Mouse (Mus musculus): ENCODE results near the gene Pgbd5. TPM values are rescaled to one million over a fixed set of nuclear protein-coding genes. Genes with fewer than 3 reads are reported as not detected.

Gene Pgbd5
- polyA plus RNA-seq, 1 experiment = 184 TPM

DNA sequence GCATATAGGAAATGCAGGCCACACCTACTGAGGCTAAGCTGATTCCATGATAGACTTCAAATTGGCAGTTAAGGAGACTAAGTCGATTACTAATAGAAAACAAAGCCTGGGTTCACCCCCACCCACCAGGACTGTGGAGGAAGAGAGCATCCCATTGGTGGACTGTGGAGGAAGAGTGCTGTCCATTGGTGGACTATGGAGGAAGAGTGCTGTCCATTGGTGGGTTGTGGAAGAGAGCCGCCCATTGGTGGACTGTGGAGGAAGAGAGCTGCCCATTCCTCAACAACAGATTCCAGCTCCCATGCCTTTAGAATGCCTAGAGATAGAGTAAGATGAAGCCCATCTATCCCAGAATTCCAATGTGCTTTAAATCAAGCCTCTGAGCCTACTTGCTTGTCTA is 42.9 kb downstream of the Pgbd5 start:
- no peak for TF ChIP-seq CTCF (IDR thresholded peaks at IDR 0.05; ENCODE audit: extremely low read depth, insufficient read depth, low read length)
- TF ChIP-seq POLR2A (IDR thresholded peaks at IDR 0.05; ENCODE audit: extremely low read depth, insufficient read depth, low read length) = no peak
- Histone ChIP-seq H3K4me1 (ENCODE audit: control insufficient read depth, insufficient read depth, low read length) (peaks cover 27% of the 10 kb centered on the region), H3K27ac (ENCODE audit: insufficient read depth, low read length) (no peak overlapping the region), H3K4me3 (ENCODE audit: insufficient read depth, low read length) (no peak overlapping the region)

DNA sequence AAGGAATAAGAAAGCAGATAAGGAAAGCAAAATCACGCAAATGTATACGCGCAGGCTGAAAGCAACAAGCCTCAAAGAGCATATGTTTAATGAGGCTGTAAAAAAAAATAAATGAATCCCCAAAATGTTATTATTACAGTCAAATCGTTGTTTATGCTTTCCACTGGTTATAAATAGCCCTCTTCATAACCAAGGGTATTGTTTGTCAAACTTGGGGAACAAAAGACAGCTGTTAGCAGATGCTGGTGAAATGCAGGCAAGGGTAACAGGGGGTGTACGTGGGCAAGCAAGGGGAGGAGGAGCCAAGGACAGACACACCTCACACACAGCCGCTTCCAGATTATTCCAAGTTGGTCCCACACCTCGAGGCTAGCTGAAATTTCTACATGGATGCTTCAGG is 44.1 kb downstream of the Pgbd5 start:
- TF ChIP-seq POLR2A (IDR thresholded peaks at IDR 0.05; ENCODE audit: extremely low read depth, insufficient read depth, low read length) = no peak
- TF ChIP-seq CTCF (IDR thresholded peaks at IDR 0.05; ENCODE audit: extremely low read depth, insufficient read depth, low read length) = no peak

DNA sequence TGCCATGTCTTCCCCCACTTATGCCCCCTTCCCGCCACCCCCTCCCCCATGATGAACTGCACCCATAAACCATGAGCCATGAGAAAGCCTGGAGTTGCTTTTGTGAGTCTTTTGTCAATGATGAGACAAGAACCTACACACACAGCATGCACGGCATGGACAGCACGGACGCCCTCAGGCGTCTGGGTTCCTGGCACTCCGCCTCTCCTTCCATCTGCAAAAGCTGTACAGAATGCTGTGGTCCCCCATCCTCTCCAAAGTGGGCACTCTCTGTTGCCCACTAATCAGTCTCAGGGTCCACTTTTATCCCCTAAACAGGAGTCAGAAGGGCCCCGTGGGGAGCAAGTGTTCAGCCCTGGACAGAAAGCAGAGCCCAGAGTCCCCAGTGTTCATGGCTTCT is 44.5 kb downstream of the Pgbd5 start:
- no peak overlapping the region for H3K27ac ChIP-seq (ENCODE audit: insufficient read depth, low read length)
- TF ChIP-seq POLR2A (IDR thresholded peaks at IDR 0.05; ENCODE audit: extremely low read depth, insufficient read depth, low read length) (no peak), CTCF (IDR thresholded peaks at IDR 0.05; ENCODE audit: extremely low read depth, insufficient read depth, low read length) (no peak)
- H3K4me3 ChIP-seq (ENCODE audit: insufficient read depth, low read length) = no peak overlapping the region
- peaks cover 33% of the 10 kb centered on the region for H3K4me1 ChIP-seq (ENCODE audit: control insufficient read depth, insufficient read depth, low read length)

More for the DNA sequence above, 44.1 kb downstream of the Pgbd5 start:
- no peak overlapping the region for H3K4me3 ChIP-seq (ENCODE audit: insufficient read depth, low read length)
- peaks cover 31% of the 10 kb centered on the region for H3K4me1 ChIP-seq (ENCODE audit: control insufficient read depth, insufficient read depth, low read length)
- 0 out of 2 replicates have a peak overlapping the region, but pooled peaks have one; percentile 44 for H3K27ac ChIP-seq (ENCODE audit: insufficient read depth, low read length)

DNA sequence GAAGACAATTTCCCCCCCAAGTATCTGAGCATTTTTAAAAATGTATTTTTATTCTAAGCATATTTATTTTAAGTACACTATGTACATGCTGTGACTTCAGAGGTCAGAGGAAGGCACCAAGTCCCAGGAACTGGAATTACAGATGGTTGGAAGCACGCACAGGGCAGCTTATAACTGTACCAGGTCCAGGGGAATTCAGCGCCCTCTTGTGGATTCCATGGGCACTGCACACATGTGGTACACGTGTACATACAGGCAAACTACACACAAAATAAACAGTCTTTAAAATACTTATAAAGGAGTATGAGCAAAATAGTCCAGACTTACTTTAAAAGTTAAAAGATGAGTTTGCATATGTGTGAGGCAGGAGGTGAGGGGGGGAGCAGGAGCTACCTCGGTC is 45.5 kb downstream of the Pgbd5 start:
- TF ChIP-seq CTCF (IDR thresholded peaks at IDR 0.05; ENCODE audit: extremely low read depth, insufficient read depth, low read length) (peak; percentile 41), POLR2A (IDR thresholded peaks at IDR 0.05; ENCODE audit: extremely low read depth, insufficient read depth, low read length) (no peak)
- Histone ChIP-seq H3K27ac (ENCODE audit: insufficient read depth, low read length) (no peak overlapping the region), H3K4me3 (ENCODE audit: insufficient read depth, low read length) (no peak overlapping the region), H3K4me1 (ENCODE audit: control insufficient read depth, insufficient read depth, low read length) (peaks cover 31% of the 10 kb centered on the region)

DNA sequence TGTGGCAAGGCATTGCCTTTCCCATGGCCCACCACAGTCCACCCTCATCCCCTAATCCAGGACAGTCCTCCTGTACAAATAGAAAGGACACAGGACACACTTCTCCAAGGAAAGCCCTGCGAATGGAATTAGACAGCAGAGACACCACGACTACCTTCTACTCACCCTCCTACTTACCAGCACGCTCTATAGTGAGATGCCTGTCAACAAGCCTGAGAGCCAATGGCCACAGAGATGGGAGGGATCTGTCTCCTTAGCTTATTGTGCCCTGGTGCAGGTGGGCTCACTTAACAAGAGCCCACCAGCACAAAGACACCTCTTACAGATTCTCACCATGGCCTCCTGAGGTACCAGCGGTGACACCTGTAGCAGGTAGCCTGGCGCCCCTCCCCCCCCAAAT is 46.4 kb downstream of the Pgbd5 start:
- peak overlapping the region; percentile 4 for H3K27ac ChIP-seq (ENCODE audit: insufficient read depth, low read length)
- H3K4me3 ChIP-seq (ENCODE audit: insufficient read depth, low read length) = no peak overlapping the region
- TF ChIP-seq POLR2A (IDR thresholded peaks at IDR 0.05; ENCODE audit: extremely low read depth, insufficient read depth, low read length) (no peak), CTCF (IDR thresholded peaks at IDR 0.05; ENCODE audit: extremely low read depth, insufficient read depth, low read length) (no peak)
- peaks cover 32% of the 10 kb centered on the region for H3K4me1 ChIP-seq (ENCODE audit: control insufficient read depth, insufficient read depth, low read length)

DNA sequence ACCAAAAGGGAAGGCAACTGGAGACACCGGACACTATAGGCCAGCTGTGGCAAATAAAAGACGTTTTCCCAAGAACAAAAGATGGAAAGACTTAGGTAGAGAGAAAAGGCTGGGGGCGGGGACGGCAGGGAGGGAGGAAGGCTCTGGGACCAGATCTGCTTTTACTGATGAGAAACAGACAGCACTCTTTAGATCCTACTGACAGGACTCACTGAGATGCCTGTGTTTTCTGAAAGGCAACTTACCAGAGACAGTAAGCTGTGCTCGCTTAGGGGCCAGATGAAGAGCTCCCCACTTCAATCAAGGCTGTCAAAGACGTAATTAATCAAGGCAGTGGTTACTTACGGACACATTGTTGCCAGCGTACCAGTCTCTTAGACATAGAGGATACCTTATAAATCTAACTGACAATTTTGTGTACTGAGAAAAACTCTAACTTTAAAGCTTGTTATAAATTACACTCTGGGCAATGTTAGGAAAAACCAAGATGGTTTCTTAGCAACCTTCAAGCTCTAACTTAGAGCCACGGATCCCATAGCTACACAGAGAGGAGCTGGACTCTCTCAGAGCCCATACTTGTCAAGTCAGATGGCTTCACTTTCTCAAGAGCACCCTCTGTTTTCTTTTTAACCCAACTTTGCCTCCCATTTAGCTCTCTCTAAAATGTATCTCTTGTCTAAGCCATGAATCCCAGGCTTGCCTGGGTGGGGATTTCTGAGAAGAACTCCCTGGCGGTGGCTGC is 47.0 kb downstream of the Pgbd5 start:
- Histone ChIP-seq H3K4me1 (ENCODE audit: control insufficient read depth, insufficient read depth, low read length) (peaks cover 29% of the 10 kb centered on the region), H3K4me3 (ENCODE audit: insufficient read depth, low read length) (no peak overlapping the region), H3K27ac (ENCODE audit: insufficient read depth, low read length) (peak overlapping the region; percentile 4; the same call in 1 of the 2 replicates)
- TF ChIP-seq CTCF (IDR thresholded peaks at IDR 0.05; ENCODE audit: extremely low read depth, insufficient read depth, low read length) = no peak
- TF ChIP-seq POLR2A (IDR thresholded peaks at IDR 0.05; ENCODE audit: extremely low read depth, insufficient read depth, low read length) = no peak

DNA sequence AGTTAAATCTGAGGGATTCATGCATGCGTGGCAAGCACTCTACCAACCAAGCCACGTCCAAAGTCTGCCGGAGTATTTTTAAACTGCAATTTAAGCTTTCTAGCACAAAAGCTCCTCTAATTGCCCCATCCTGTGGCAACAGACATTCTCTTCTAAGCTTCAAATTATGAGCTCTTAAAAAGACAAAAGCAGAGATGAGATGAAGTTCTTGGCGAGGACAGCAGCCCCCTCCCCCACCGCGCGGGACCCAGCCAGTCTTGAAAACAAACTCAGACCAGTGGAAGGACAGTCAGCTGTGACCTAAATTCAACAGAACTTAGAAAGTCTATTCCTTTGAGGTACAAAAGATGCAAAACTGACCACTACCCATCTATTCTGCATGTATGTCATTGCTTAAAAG is 48.3 kb downstream of the Pgbd5 start:
- no peak for TF ChIP-seq POLR2A (IDR thresholded peaks at IDR 0.05; ENCODE audit: extremely low read depth, insufficient read depth, low read length)
- TF ChIP-seq CTCF (IDR thresholded peaks at IDR 0.05; ENCODE audit: extremely low read depth, insufficient read depth, low read length) = no peak
- peak overlapping the region; percentile 79 for H3K27ac ChIP-seq (ENCODE audit: insufficient read depth, low read length)
- no peak overlapping the region for H3K4me3 ChIP-seq (ENCODE audit: insufficient read depth, low read length)

DNA sequence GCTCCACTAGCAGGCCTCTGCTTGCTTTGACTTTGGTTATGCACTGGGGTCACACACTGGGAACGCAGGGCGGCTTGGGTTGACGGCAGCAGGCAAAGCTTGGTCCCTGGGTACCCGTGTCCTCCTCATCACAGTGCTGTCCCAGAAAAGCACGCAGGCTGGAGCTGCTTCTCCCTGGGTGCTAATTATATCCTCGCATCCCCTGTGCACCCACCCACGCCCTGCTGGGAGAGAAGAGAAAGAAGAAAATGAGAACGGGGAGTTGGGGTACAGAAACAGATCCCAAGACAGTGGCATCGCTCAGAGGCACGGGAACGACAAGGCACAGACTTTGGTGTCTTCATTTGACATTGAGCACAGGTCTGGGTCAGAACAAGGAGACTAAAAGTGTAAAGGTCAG is 50.0 kb downstream of the Pgbd5 start:
- H3K4me3 ChIP-seq (ENCODE audit: insufficient read depth, low read length) = no peak overlapping the region
- peaks cover 40% of the 10 kb centered on the region for H3K4me1 ChIP-seq (ENCODE audit: control insufficient read depth, insufficient read depth, low read length)
- TF ChIP-seq CTCF (IDR thresholded peaks at IDR 0.05; ENCODE audit: extremely low read depth, insufficient read depth, low read length) = no peak
- 0 out of 2 replicates have a peak, but pooled peaks have one; percentile 45 for TF ChIP-seq POLR2A (IDR thresholded peaks at IDR 0.05; ENCODE audit: extremely low read depth, insufficient read depth, low read length)

More for the DNA sequence above, 48.3 kb downstream of the Pgbd5 start:
- H3K4me1 ChIP-seq (ENCODE audit: control insufficient read depth, insufficient read depth, low read length) = peaks cover 32% of the 10 kb centered on the region

DNA sequence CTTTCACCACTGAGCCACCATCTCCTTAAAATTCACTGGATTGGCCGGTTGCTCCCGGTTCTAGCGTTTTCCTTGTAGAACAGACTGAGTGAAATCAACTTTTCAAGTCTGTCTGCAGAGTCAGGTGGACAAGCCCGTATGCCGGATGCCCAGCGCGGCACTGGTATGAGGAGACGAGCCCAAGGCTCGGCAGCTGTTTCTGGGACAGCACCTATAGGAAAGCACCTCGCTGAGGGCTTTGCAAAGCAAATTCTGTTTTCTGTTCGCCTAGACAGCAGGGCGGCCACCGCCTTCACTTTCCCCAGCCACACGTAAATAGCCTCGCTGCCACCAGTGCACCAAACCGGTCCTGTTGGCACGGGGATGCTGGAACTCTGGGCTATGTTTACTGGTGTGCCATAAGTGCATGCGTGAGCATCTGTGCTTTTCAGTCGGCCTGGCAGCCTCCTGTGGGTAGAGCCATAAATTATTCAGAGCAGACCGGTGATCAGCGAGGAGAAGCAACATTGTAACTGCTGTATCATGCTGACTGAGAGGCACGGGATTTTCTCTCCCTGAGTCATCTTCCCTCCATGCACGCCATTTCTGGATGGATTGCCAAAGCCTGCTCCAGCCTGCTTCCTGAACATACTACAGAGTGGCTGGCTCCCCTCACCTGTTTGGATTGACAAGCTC is 53.1 kb downstream of the Pgbd5 start:
- peaks cover 27% of the 10 kb centered on the region for H3K4me1 ChIP-seq (ENCODE audit: control insufficient read depth, insufficient read depth, low read length)
- TF ChIP-seq POLR2A (IDR thresholded peaks at IDR 0.05; ENCODE audit: extremely low read depth, insufficient read depth, low read length) (no peak), CTCF (IDR thresholded peaks at IDR 0.05; ENCODE audit: extremely low read depth, insufficient read depth, low read length) (no peak)
- H3K27ac ChIP-seq (ENCODE audit: insufficient read depth, low read length) = peak overlapping the region; percentile 11

More for the DNA sequence above, 50.0 kb downstream of the Pgbd5 start:
- peak overlapping the region; percentile 87 for H3K27ac ChIP-seq (ENCODE audit: insufficient read depth, low read length)

More for the DNA sequence above, 53.1 kb downstream of the Pgbd5 start:
- H3K4me3 ChIP-seq (ENCODE audit: insufficient read depth, low read length) = no peak overlapping the region
